Mouse (Mus musculus) kidney, adult 2 months (tissue): Measurements from ENCODE around the gene 4931422A03Rik.

Experiments used
- CTCF ChIP-seq: fragments of 200-500 bp; conservative IDR thresholded peaks from 2 replicates; pipeline ENCODE4 v1.5.1; 2011; ENCODE audit warnings: low read depth, mild to moderate bottlenecking, control low read depth, low read length, moderate library complexity, mixed read lengths; ENCODE audit not compliant: insufficient read depth, insufficient read length
- POLR2A ChIP-seq: fragments of 200-500 bp; IDR thresholded peaks from one replicate; pipeline ENCODE4 v1.6.1; 2011; ENCODE audit warnings: low read depth, low read length, control low read depth

GRCm38 (mm10) chr2:103926586-103927113 is 101.5 kb downstream of the 4931422A03Rik start:
- TF ChIP-seq POLR2A (no peak), CTCF (no peak)
